Mouse (Mus musculus) E14TG2a.4 (cell line): ENCODE measurements around the gene Sox5.

ENCODE experiments used
- CTCF ChIP-seq: conservative IDR thresholded peaks from 2 replicates; pipeline ENCODE4 v1.5.1; 2014; ENCODE audit warnings: low read length
- NANOG ChIP-seq: IDR thresholded peaks from 2 replicates; pipeline ENCODE4 v1.6.1; 2014; ENCODE audit warnings: borderline replicate concordance, low read length, mixed read lengths
- POU5F1 ChIP-seq: IDR thresholded peaks from 2 replicates; pipeline ENCODE4 v1.6.1; 2014; ENCODE audit warnings: low read length, borderline replicate concordance

GRCm38 (mm10) chr6:144803063-144803462 is 21.3 kb upstream of the Sox5 start:
- TF ChIP-seq CTCF (no peak), POU5F1 (no peak), NANOG (no peak)
